Mouse (Mus musculus): ENCODE results near the gene Trim65.
A peak's percentile ranks its signal among the peaks of the same experiment; 100 is the strongest.

The Trim65 gene

GRCm38 (mm10) chr11:116088741-116089394 is 42.1 kb downstream of the Trim65 start:
- no peak for DNase-seq (ENCODE audit: low spot score in 2 of 2)

- no peak for DNase-seq (ENCODE audit: low spot score in 2 of 2)
These were observed 42.7 kb downstream of the Trim65 start for GRCm38 (mm10) chr11:116088188-116088587.

GRCm38 (mm10) chr11:116087194-116088130 is 43.5 kb downstream of the Trim65 start:
- DNase-seq (ENCODE audit: low spot score in 2 of 2): peak; percentile 81 to 88

GRCm38 (mm10) chr11:116086258-116087193 is 44.4 kb downstream of the Trim65 start, which contains the start of gene Wbp2:
TSS of gene Wbp2 (minus strand) at chr11:116086995.
- DNase-seq (ENCODE audit: low spot score in 2 of 2): peak; percentile 88 to 92

- DNase-seq (ENCODE audit: low spot score in 2 of 2): no peak
These were observed 46.8 kb downstream of the Trim65 start for GRCm38 (mm10) chr11:116084166-116084565.

GRCm38 (mm10) chr11:116083096-116083672 is 47.7 kb downstream of the Trim65 start:
- DNase-seq (ENCODE audit: low spot score in 2 of 2): no peak

- peak; percentile 63 to 75 for DNase-seq (ENCODE audit: low spot score in 2 of 2)
These were observed 49.8 kb downstream of the Trim65 start for GRCm38 (mm10) chr11:116081081-116081480.

- DNase-seq (ENCODE audit: low spot score in 2 of 2): no peak
These were observed 51.4 kb downstream of the Trim65 start for GRCm38 (mm10) chr11:116079511-116079910.

GRCm38 (mm10) chr11:116078676-116079320 is 52.1 kb downstream of the Trim65 start:
- no peak for DNase-seq (ENCODE audit: low spot score in 2 of 2)

GRCm38 (mm10) chr11:116078221-116078620 is 52.7 kb downstream of the Trim65 start:
- peak; percentile 67 to 74 for DNase-seq (ENCODE audit: low spot score in 2 of 2)

GRCm38 (mm10) chr11:116077446-116078204 is 53.3 kb downstream of the Trim65 start, which contains the start of gene Unc13d:
TSS of gene Unc13d (minus strand) at chr11:116077961.
- peak; percentile 59 to 67 for DNase-seq (ENCODE audit: low spot score in 2 of 2)

GRCm38 (mm10) chr11:116076836-116077235 is 54.1 kb downstream of the Trim65 start:
- DNase-seq (ENCODE audit: low spot score in 2 of 2): no peak

GRCm38 (mm10) chr11:116076266-116076540 is 54.7 kb downstream of the Trim65 start:
- no peak for DNase-seq (ENCODE audit: low spot score in 2 of 2)

GRCm38 (mm10) chr11:116075539-116076265 is 55.2 kb downstream of the Trim65 start:
- DNase-seq (ENCODE audit: low spot score in 2 of 2): no peak

- DNase-seq (ENCODE audit: low spot score in 2 of 2): no peak
These were observed 56.4 kb downstream of the Trim65 start for GRCm38 (mm10) chr11:116074436-116074991.

GRCm38 (mm10) chr11:116072608-116073007 is 58.3 kb downstream of the Trim65 start:
- no peak for DNase-seq (ENCODE audit: low spot score in 2 of 2)

Measured in spleen, postnatal 14 days (tissue).